Mouse (Mus musculus): ENCODE measurements around the gene Birc2. TPM values are rescaled to one million over a fixed set of nuclear protein-coding genes. Genes with fewer than 3 reads are reported as not detected.

The Birc2 gene
- polyA plus RNA-seq, 1 experiment from 2014 or later = 35.3 TPM

- Histone ChIP-seq H3K27ac (no peak overlapping the region), H3K27me3 (no peaks in the 10 kb centered on the region), H3K9ac (no peak overlapping the region), H3K36me3 (peaks cover 11% of the 10 kb centered on the region), H3K9me3 (no peaks in the 10 kb centered on the region), H3K4me2 (no peak overlapping the region), H3K4me1 (0 out of 2 replicates have a peak, but pooled peaks cover 2% of the 10 kb centered on the region), H3K4me3 (no peak overlapping the region)
- ATAC-seq (ENCODE audit: insufficient number of reproducible peaks, low FRiP score, low TSS enrichment, low read depth) = no peak
- WGBS = 92% methylated on average over 8 of the region's 8 CpGs
Measured at GRCm38 (mm10) chr9:7780250-7781150, 56.4 kb downstream of the Birc2 start.

GRCm38 (mm10) chr9:7779786-7780185 is 57.1 kb downstream of the Birc2 start:
- Histone ChIP-seq H3K27ac (no peak overlapping the region), H3K9me3 (no peaks in the 10 kb centered on the region), H3K36me3 (peaks cover 6% of the 10 kb centered on the region; the same call in 1 of the 2 replicates), H3K27me3 (no peaks in the 10 kb centered on the region), H3K9ac (no peak overlapping the region), H3K4me2 (no peak overlapping the region), H3K4me3 (no peak overlapping the region), H3K4me1 (no peaks in the 10 kb centered on the region)
- 90% methylated on average over 4 of the region's 4 CpGs for WGBS
- no peak for ATAC-seq (ENCODE audit: insufficient number of reproducible peaks, low FRiP score, low TSS enrichment, low read depth)

GRCm38 (mm10) chr9:7778771-7779170 is 58.1 kb downstream of the Birc2 start:
- H3K4me3 ChIP-seq = no peak overlapping the region
- no peak for ATAC-seq (ENCODE audit: insufficient number of reproducible peaks, low FRiP score, low TSS enrichment, low read depth)
- no peaks in the 10 kb centered on the region for H3K4me1 ChIP-seq
- no peaks in the 10 kb centered on the region for H3K9me3 ChIP-seq
- no peaks in the 10 kb centered on the region for H3K27me3 ChIP-seq
- H3K36me3 ChIP-seq = peaks cover 12% of the 10 kb centered on the region
- no peak overlapping the region for H3K27ac ChIP-seq
- H3K4me2 ChIP-seq = no peak overlapping the region
- WGBS = 78% methylated on average over 7 of the region's 7 CpGs
- H3K9ac ChIP-seq = no peak overlapping the region

GRCm38 (mm10) chr9:7777652-7778051 is 59.2 kb downstream of the Birc2 start:
- H3K4me2 ChIP-seq = no peak overlapping the region
- H3K4me1 ChIP-seq = no peaks in the 10 kb centered on the region
- H3K9me3 ChIP-seq = no peaks in the 10 kb centered on the region
- H3K27ac ChIP-seq = no peak overlapping the region
- peaks cover 12% of the 10 kb centered on the region for H3K36me3 ChIP-seq
- no peak overlapping the region for H3K9ac ChIP-seq
- 68% methylated on average over 1 of the region's 1 CpGs for WGBS
- no peak for ATAC-seq (ENCODE audit: insufficient number of reproducible peaks, low FRiP score, low TSS enrichment, low read depth)
- H3K4me3 ChIP-seq = no peak overlapping the region
- H3K27me3 ChIP-seq = no peaks in the 10 kb centered on the region

GRCm38 (mm10) chr9:7776940-7777339 is 59.9 kb downstream of the Birc2 start:
- Histone ChIP-seq H3K4me1 (no peaks in the 10 kb centered on the region), H3K27ac (no peak overlapping the region), H3K9ac (no peak overlapping the region), H3K4me3 (no peak overlapping the region), H3K27me3 (no peaks in the 10 kb centered on the region), H3K4me2 (no peak overlapping the region), H3K9me3 (no peaks in the 10 kb centered on the region), H3K36me3 (peaks cover 12% of the 10 kb centered on the region)
- no peak for ATAC-seq (ENCODE audit: insufficient number of reproducible peaks, low FRiP score, low TSS enrichment, low read depth)
- 97% methylated on average over 1 of the region's 1 CpGs for WGBS

GRCm38 (mm10) chr9:7775986-7776385 is 60.9 kb downstream of the Birc2 start:
- Histone ChIP-seq H3K36me3 (peaks cover 12% of the 10 kb centered on the region), H3K9me3 (no peaks in the 10 kb centered on the region), H3K9ac (no peak overlapping the region), H3K4me2 (no peak overlapping the region), H3K4me3 (no peak overlapping the region), H3K4me1 (no peaks in the 10 kb centered on the region), H3K27me3 (no peaks in the 10 kb centered on the region), H3K27ac (no peak overlapping the region)
- ATAC-seq (ENCODE audit: insufficient number of reproducible peaks, low FRiP score, low TSS enrichment, low read depth) = no peak
- WGBS = 79% methylated on average over 3 of the region's 3 CpGs

GRCm38 (mm10) chr9:7775011-7775410 is 61.9 kb downstream of the Birc2 start:
- WGBS = 89% methylated on average over 2 of the region's 2 CpGs
- Histone ChIP-seq H3K27ac (no peak overlapping the region), H3K4me1 (no peaks in the 10 kb centered on the region), H3K9ac (no peak overlapping the region), H3K4me2 (no peak overlapping the region), H3K36me3 (peaks cover 15% of the 10 kb centered on the region), H3K27me3 (no peaks in the 10 kb centered on the region), H3K4me3 (no peak overlapping the region), H3K9me3 (no peaks in the 10 kb centered on the region)
- no peak for ATAC-seq (ENCODE audit: insufficient number of reproducible peaks, low FRiP score, low TSS enrichment, low read depth)

- Histone ChIP-seq H3K4me2 (no peak overlapping the region), H3K4me1 (no peaks in the 10 kb centered on the region), H3K36me3 (peaks cover 19% of the 10 kb centered on the region), H3K4me3 (no peak overlapping the region), H3K9me3 (no peaks in the 10 kb centered on the region), H3K27me3 (no peaks in the 10 kb centered on the region), H3K9ac (no peak overlapping the region), H3K27ac (no peak overlapping the region)
- ATAC-seq (ENCODE audit: insufficient number of reproducible peaks, low FRiP score, low TSS enrichment, low read depth) = no peak
- WGBS = 92% methylated on average over 10 of the region's 10 CpGs
Measured at GRCm38 (mm10) chr9:7774538-7774937, 62.3 kb downstream of the Birc2 start.

- H3K27me3 ChIP-seq = no peaks in the 10 kb centered on the region
- no peaks in the 10 kb centered on the region for H3K4me1 ChIP-seq
- H3K9ac ChIP-seq = no peak overlapping the region
- ATAC-seq (ENCODE audit: insufficient number of reproducible peaks, low FRiP score, low TSS enrichment, low read depth) = no peak
- no peak overlapping the region for H3K27ac ChIP-seq
- no peak overlapping the region for H3K4me2 ChIP-seq
- H3K36me3 ChIP-seq = peaks cover 22% of the 10 kb centered on the region
- WGBS = 95% methylated on average over 5 of the region's 5 CpGs
- no peaks in the 10 kb centered on the region for H3K9me3 ChIP-seq
- H3K4me3 ChIP-seq = no peak overlapping the region
Measured at GRCm38 (mm10) chr9:7773686-7774085, 63.2 kb downstream of the Birc2 start.

- no peak overlapping the region for H3K4me2 ChIP-seq
- peaks cover 26% of the 10 kb centered on the region for H3K36me3 ChIP-seq
- H3K9me3 ChIP-seq = no peaks in the 10 kb centered on the region
- no peak overlapping the region for H3K4me3 ChIP-seq
- no peak for ATAC-seq (ENCODE audit: insufficient number of reproducible peaks, low FRiP score, low TSS enrichment, low read depth)
- no peak overlapping the region for H3K27ac ChIP-seq
- H3K4me1 ChIP-seq = no peaks in the 10 kb centered on the region
- WGBS = 76% methylated on average over 4 of the region's 4 CpGs
- H3K27me3 ChIP-seq = no peaks in the 10 kb centered on the region
- no peak overlapping the region for H3K9ac ChIP-seq
Measured at GRCm38 (mm10) chr9:7772773-7773454, 64.0 kb downstream of the Birc2 start.

GRCm38 (mm10) chr9:7772361-7772760 is 64.5 kb downstream of the Birc2 start:
- ATAC-seq (ENCODE audit: insufficient number of reproducible peaks, low FRiP score, low TSS enrichment, low read depth) = no peak
- Histone ChIP-seq H3K4me3 (no peak overlapping the region), H3K4me2 (no peak overlapping the region), H3K36me3 (peaks cover 26% of the 10 kb centered on the region), H3K27ac (no peak overlapping the region), H3K27me3 (no peaks in the 10 kb centered on the region), H3K9me3 (no peaks in the 10 kb centered on the region), H3K9ac (no peak overlapping the region), H3K4me1 (0 out of 2 replicates have a peak, but pooled peaks cover 2% of the 10 kb centered on the region)
- WGBS = 92% methylated on average over 2 of the region's 2 CpGs

- Histone ChIP-seq H3K4me3 (no peak overlapping the region), H3K27ac (no peak overlapping the region), H3K4me1 (0 out of 2 replicates have a peak, but pooled peaks cover 2% of the 10 kb centered on the region), H3K27me3 (no peaks in the 10 kb centered on the region), H3K36me3 (peaks cover 26% of the 10 kb centered on the region), H3K9me3 (no peaks in the 10 kb centered on the region), H3K4me2 (no peak overlapping the region), H3K9ac (no peak overlapping the region)
- WGBS = 79% methylated on average over 5 of the region's 5 CpGs
- ATAC-seq (ENCODE audit: insufficient number of reproducible peaks, low FRiP score, low TSS enrichment, low read depth) = no peak
Measured at GRCm38 (mm10) chr9:7769491-7769890, 67.4 kb downstream of the Birc2 start.

Data from limb, embryonic 15.5 days (tissue).